Mouse (Mus musculus) forebrain, embryonic 15.5 days (tissue): ENCODE measurements around the gene Ctnnbl1. TPM values are rescaled to one million over a fixed set of nuclear protein-coding genes. Genes with fewer than 3 reads are reported as not detected.

Experiments used
- ATAC-seq: fragments of 200-750 bp; cut with Nextera tagmentation; replicated peaks from 2 replicates; pipeline ENCODE4 v1.8.0; 2017; ENCODE audit warnings: mild to moderate bottlenecking, moderate TSS enrichment, moderate library complexity
- H3K27ac ChIP-seq: fragments of 300-500 bp; sonication (generic); replicated peaks from 2 replicates; pipeline ENCODE4 v1.5.1; 2015; ENCODE audit warnings: mild to moderate bottlenecking, inconsistent platforms
- H3K27me3 ChIP-seq: fragments of 300-500 bp; sonication (generic); 2 replicates; pipeline ENCODE4 v1.6.1; 2015; ENCODE audit warnings: inconsistent platforms
- H3K36me3 ChIP-seq: fragments of 300-500 bp; sonication (generic); 2 replicates; pipeline ENCODE4 v1.6.1; 2015; ENCODE audit warnings: mild to moderate bottlenecking, inconsistent platforms
- H3K4me1 ChIP-seq: fragments of 300-500 bp; sonication (generic); 2 replicates; pipeline ENCODE4 v1.6.1; 2015; ENCODE audit warnings: inconsistent platforms
- H3K4me2 ChIP-seq: fragments of 300-500 bp; sonication (generic); replicated peaks from 2 replicates; pipeline ENCODE4 v1.6.1; 2015; ENCODE audit warnings: mild to moderate bottlenecking, inconsistent platforms
- H3K4me3 ChIP-seq: fragments of 300-500 bp; sonication (generic); 2 replicates; pipeline ENCODE4 v1.5.1; 2015; ENCODE audit warnings: mild to moderate bottlenecking, inconsistent platforms
- H3K9ac ChIP-seq: fragments of 300-500 bp; sonication (generic); replicated peaks from 2 replicates; pipeline ENCODE4 v1.6.1; 2015; ENCODE audit warnings: mild to moderate bottlenecking, inconsistent platforms
- H3K9me3 ChIP-seq: fragments of 300-500 bp; sonication (generic); 2 replicates; pipeline ENCODE4 v1.6.1; 2016; ENCODE audit warnings: inconsistent platforms
- WGBS: fragments of 180-500 bp; shearing (Covaris S2); methylation state at CpG from one replicate; pipeline ENCODE4 v1.1.7; 2015; ENCODE audit warnings: mixed read lengths; 5-methylcytosine and 5-hydroxymethylcytosine counted together
- polyA plus RNA-seq: library from polyadenylated mRNA; unstranded; fragments of >200 nt; fragmentation: Nextera tagmentation; extraction: Ambion mirVana; gene quantifications from 2 replicates; pipeline ENCODE4 v1.2.1, GENCODE M21; 2015

The Ctnnbl1 gene
- polyA plus RNA-seq, 1 experiment from 2014 or later: 81.1 TPM

DNA sequence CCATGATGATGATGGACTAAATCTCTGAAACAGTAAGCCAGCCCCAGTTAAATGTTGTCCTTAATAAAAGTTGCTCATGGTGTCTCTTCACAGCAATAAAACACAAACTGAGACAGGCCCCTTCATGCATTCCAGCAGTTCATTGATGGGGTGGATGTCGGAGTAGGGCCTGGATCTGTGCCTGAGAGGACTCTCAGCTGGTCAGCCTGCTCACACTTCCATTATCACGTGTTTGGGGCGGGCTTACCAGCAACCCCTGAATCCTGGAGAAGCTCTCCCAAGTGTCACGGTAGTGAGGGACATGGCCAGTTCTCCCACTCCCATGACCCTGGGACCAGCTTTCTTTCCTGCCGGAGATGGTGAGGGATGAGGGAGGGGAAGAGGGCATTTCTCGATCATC is 24.5 kb upstream of the Ctnnbl1 start:
- Histone ChIP-seq H3K4me1 (peaks cover 20% of the 10 kb centered on the region), H3K27me3 (no peaks in the 10 kb centered on the region), H3K4me2 (no peak overlapping the region), H3K9ac (no peak overlapping the region), H3K9me3 (no peaks in the 10 kb centered on the region), H3K4me3 (no peak overlapping the region), H3K36me3 (no peaks in the 10 kb centered on the region), H3K27ac (no peak overlapping the region)
- ATAC-seq: no peak
- 86% methylated on average over 6 of the region's 6 CpGs for WGBS

DNA sequence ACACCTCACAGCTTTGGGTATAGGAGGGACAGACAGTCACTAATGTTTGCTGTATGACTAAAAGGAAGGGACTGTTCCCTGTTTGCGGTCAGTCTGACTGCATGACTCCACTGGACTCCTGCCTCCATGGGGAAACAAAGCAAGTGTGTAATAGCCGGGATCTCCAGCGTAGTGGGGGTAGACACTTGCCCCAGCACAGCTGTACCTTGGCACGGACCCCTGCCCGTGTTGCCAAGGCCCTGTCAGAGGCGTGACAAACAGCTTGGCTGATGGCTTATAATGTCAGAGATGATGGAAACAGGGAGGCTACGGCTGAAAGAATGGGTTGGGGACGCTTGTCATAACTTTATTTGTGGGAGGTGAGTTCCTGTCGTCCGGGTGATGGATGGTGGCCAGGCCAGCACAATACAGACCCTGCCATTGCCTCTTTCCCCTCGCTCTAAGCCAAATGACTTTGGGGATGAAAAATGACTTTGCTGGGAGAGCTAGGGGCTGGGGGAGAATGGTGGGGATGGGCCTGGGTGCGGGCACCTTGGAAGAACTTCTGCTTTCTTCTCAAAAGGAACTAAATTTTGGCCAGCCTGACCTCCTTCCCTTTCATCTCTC is 21.5 kb upstream of the Ctnnbl1 start:
- Histone ChIP-seq H3K9ac (no peak overlapping the region), H3K4me2 (no peak overlapping the region), H3K27ac (no peak overlapping the region), H3K27me3 (no peaks in the 10 kb centered on the region), H3K36me3 (no peaks in the 10 kb centered on the region), H3K4me3 (no peak overlapping the region), H3K4me1 (peaks cover 13% of the 10 kb centered on the region), H3K9me3 (no peaks in the 10 kb centered on the region)
- WGBS: 48% methylated on average over 12 of the region's 12 CpGs
- 0 out of 2 replicates have a peak, but pooled peaks have one; percentile 51 for ATAC-seq

DNA sequence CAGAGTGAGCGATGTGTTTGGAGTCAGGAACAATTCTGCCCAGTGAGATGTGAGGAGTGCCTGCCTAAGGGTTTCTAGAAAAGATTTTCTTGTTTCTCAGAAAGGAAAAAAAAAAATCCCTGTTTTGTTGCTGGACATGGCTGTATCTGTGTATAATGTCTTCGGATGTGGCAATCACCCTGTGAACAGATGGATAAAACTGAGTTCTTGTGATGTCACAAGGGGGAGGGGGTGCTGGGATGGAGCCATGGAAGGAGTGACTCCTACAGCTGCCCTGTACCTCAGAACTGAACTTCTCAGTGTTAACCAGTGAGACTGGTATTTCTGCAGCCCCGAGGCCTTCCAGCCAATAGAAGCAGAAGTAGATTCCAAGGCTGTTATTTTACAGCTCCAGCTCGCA is 18.8 kb upstream of the Ctnnbl1 start:
- H3K4me3 ChIP-seq: no peak overlapping the region
- 45% methylated on average over 4 of the region's 4 CpGs for whole genome bisulfite sequencing
- H3K36me3 ChIP-seq: no peaks in the 10 kb centered on the region
- peaks cover 13% of the 10 kb centered on the region for H3K4me1 ChIP-seq
- H3K4me2 ChIP-seq: no peak overlapping the region
- no peak for ATAC-seq
- no peak overlapping the region for H3K9ac ChIP-seq
- no peak overlapping the region for H3K27ac ChIP-seq
- H3K9me3 ChIP-seq: no peaks in the 10 kb centered on the region
- no peaks in the 10 kb centered on the region for H3K27me3 ChIP-seq

DNA sequence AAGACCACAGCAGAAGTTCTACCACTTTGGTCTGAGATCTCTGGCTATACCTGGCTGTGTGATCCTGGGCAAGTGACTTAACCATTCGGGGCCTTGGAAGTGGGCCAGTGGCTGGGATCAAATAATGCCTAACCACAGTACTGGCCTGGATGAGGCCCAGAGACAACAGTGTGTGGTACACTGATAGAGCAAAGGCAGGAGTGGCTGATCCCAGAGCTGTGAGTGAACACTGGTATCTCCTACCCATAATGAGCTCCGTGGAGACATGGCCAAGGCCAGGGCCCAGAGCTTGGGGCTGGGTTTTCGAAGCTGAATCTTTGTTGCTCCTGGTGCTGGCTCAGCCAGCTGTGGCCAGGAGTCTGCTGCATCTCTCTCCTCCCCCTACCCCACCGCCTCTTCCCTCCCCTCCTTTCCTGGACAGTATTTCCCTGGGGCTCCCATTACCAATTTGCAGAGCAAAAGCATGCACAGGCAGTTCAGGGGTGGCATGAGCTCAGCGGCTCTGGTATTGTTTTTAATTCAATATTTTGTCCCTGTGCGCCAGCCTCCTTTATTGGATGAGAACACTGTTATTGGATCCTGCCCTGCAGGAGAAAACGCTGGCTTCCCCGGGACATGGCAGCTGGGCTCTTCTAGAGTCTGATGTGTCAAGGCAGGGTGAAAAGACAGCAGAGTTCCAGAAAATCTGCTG is 13.2 kb upstream of the Ctnnbl1 start:
- Histone ChIP-seq H3K4me1 (peaks cover 10% of the 10 kb centered on the region), H3K9ac (0 out of 2 replicates have a peak overlapping the region, but pooled peaks have one; percentile 13), H3K27ac (peak overlapping the region; percentile 46), H3K4me2 (no peak overlapping the region), H3K27me3 (no peaks in the 10 kb centered on the region), H3K36me3 (no peaks in the 10 kb centered on the region), H3K4me3 (no peak overlapping the region), H3K9me3 (no peaks in the 10 kb centered on the region)
- no peak; the same call in 1 of the 2 replicates for ATAC-seq
- 45% methylated on average over 8 of the region's 8 CpGs for WGBS

DNA sequence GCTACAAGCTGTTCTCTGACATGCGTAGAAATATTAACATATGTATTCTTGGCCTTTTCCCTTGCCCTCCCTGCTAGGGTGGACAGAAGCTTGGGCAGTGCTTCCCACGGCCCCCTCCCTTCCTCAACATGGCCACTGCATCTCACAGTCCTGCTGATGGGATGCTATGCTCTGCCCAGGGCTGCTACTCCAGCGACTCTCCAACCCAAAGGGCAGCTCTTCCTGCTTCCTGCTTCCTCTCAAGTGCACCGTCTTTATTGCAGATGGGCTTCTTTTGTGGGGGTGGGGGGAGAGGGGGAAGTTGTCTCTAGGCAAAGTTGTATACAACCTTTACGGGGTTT is 12.7 kb upstream of the Ctnnbl1 start:
- H3K27ac ChIP-seq: no peak overlapping the region
- ATAC-seq: no peak
- no peaks in the 10 kb centered on the region for H3K9me3 ChIP-seq
- peaks cover 10% of the 10 kb centered on the region for H3K4me1 ChIP-seq
- no peaks in the 10 kb centered on the region for H3K36me3 ChIP-seq
- H3K4me3 ChIP-seq: no peak overlapping the region
- 55% methylated on average over 5 of the region's 5 CpGs for WGBS
- H3K4me2 ChIP-seq: no peak overlapping the region
- H3K9ac ChIP-seq: no peak overlapping the region
- H3K27me3 ChIP-seq: no peaks in the 10 kb centered on the region

DNA sequence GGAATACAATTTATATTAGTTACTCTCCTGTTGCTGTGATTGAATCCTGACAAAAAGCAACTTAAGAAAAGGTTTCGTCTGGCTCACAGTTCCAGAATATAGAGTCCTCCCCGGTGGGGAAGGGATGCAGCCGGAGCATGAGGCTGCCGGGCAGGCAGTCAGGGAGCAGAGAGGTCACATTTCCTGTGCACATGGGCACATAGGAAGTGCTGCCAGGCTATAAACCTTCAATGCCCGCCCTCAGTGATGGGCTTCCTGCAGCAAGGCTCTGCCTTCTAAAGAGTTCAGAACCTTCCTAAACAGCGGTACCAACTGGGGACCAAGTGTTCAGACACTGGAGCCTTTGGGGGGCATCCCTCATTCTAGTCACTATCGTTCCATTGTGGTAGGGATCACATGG is 7.4 kb downstream of the Ctnnbl1 start:
- H3K27ac ChIP-seq: no peak overlapping the region
- no peak for ATAC-seq
- H3K9ac ChIP-seq: no peak overlapping the region
- H3K4me1 ChIP-seq: no peaks in the 10 kb centered on the region
- H3K4me2 ChIP-seq: no peak overlapping the region
- no peaks in the 10 kb centered on the region for H3K36me3 ChIP-seq
- no peak overlapping the region for H3K4me3 ChIP-seq
- H3K9me3 ChIP-seq: no peaks in the 10 kb centered on the region
- H3K27me3 ChIP-seq: no peaks in the 10 kb centered on the region
- WGBS: 88% methylated on average over 7 of the region's 7 CpGs

DNA sequence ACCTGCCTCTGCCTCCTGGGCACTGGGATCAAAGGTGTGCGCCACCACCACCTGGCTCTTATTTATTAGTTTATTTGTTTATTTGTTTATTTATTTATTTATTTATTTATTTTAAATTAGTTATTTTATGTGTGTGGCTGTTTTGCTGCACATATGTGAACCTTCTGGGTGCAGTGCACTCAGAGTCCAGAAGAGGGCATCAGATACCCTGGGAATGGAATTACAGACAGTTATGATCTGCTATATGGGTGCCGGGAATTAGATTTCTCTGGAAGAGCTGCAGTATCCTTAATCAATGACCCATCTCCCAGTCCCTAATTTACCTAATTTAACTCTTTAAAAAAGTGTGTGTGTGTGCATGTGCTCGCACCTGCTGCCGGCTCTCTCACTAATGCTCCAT is 8.5 kb downstream of the Ctnnbl1 start:
- Histone ChIP-seq H3K27ac (no peak overlapping the region), H3K4me2 (no peak overlapping the region), H3K36me3 (no peaks in the 10 kb centered on the region), H3K27me3 (no peaks in the 10 kb centered on the region), H3K9ac (no peak overlapping the region), H3K9me3 (no peaks in the 10 kb centered on the region), H3K4me1 (peaks cover 11% of the 10 kb centered on the region), H3K4me3 (no peak overlapping the region)
- over 99% methylated on average over 4 of the region's 4 CpGs for WGBS
- ATAC-seq: no peak

DNA sequence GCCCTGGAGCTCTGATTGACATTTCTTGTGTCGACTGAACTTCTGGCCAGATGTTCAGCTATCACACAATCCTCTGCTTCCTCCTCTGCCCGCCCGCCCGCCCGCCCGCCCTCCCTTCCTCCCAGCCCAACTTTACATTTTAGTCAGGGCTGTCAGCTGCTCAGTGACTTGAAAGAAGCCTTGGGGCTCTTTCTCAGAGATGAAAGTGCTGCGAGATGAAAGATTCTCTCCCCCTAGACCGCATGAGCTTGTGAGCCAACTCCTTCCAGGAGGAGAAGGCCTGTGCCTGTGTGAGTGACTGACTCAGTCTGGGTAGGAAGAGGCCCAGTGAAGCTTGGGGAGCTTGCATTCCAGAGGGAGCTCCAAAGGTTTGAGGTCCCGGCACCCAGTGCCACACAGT is 9.4 kb downstream of the Ctnnbl1 start:
- 78% methylated on average over 9 of the region's 9 CpGs for WGBS
- no peak overlapping the region for H3K27ac ChIP-seq
- no peak overlapping the region for H3K4me3 ChIP-seq

DNA sequence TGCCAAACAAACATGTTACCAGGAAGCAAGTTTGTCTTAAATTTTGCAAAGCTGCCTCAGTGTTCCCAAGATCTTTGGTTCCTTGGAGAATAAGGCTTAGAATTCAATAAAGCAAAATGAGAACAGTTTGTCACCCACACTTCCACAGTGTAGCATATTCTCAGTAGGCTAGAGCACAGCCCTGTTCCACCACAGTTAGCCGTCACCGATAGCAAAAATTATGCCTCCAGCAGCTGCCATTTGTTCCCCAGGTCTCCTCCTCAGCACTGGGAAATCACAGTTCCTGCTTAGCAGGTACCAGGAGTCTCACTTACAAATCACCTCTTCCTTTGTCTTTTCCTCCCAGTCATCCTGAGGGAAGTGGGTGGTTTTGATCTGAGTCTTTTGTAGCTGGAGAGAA is 10.8 kb downstream of the Ctnnbl1 start:
- no peaks in the 10 kb centered on the region for H3K36me3 ChIP-seq
- no peak for ATAC-seq
- peaks cover 34% of the 10 kb centered on the region for H3K4me1 ChIP-seq
- 79% methylated on average over 2 of the region's 2 CpGs for WGBS
- no peak overlapping the region for H3K4me2 ChIP-seq
- no peak overlapping the region for H3K27ac ChIP-seq
- no peak overlapping the region for H3K9ac ChIP-seq
- no peak overlapping the region for H3K4me3 ChIP-seq
- H3K9me3 ChIP-seq: no peaks in the 10 kb centered on the region
- no peaks in the 10 kb centered on the region for H3K27me3 ChIP-seq

More for the DNA sequence above, 9.4 kb downstream of the Ctnnbl1 start:
- Histone ChIP-seq H3K27me3 (no peaks in the 10 kb centered on the region), H3K36me3 (no peaks in the 10 kb centered on the region), H3K9me3 (no peaks in the 10 kb centered on the region), H3K4me2 (no peak overlapping the region), H3K4me1 (peaks cover 19% of the 10 kb centered on the region), H3K9ac (no peak overlapping the region)
- ATAC-seq: no peak

DNA sequence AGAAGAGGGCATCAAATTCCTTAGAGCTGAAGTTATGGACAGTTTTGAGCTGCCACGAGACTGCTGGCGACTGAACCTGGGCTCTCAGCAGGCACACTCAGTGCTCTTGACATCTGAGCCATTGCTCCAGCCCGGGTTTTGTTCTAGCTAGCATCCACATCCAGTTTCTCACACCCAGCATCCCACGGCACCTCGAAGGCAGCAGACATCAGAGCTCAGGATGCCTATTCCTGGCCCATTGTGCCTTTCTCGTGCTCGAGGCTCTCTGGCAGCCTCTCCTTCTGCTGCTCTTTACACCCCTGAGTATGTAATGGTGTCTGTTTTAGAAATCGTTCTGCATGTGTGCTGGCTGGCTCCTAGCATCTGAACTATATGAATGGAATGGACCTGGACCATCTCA is 13.3 kb downstream of the Ctnnbl1 start:
- Histone ChIP-seq H3K9me3 (no peaks in the 10 kb centered on the region), H3K4me1 (peaks cover 57% of the 10 kb centered on the region), H3K4me3 (no peak overlapping the region), H3K9ac (no peak overlapping the region), H3K4me2 (no peak overlapping the region), H3K36me3 (no peaks in the 10 kb centered on the region), H3K27ac (peak overlapping the region; percentile 88), H3K27me3 (no peaks in the 10 kb centered on the region)
- 42% methylated on average over 8 of the region's 8 CpGs for WGBS
- ATAC-seq: no peak

DNA sequence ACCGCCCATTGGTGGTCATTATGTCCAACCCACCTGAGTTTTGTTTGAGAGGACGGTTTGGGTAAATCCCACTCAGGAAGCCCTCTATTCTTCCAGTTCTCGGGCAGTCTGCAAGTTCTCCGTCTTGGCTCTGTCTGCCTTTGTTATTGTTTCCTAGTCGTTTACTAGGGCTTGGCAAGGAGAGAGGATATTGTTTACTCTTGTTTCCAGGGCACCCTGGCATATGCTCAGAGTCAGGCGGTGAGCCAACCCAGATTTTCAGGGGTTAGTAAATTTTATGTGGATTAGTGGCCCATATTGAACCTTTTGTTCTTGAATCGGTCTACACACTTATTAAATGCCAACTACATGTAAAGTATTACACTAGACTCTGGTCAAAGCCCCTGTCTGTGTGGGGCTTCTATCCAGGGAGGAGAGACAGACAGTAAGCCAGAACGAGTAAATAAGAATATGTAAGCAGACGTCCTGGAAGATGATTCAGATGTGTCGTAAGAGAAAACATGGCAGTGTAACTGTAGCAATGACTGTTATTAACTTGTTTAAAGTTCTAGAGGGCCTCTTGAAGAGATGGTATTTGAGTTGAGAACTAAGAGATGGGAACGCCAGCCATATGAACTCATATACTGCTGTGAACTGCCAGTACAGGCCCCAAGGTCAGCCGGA is 13.9 kb downstream of the Ctnnbl1 start:
- no peaks in the 10 kb centered on the region for H3K27me3 ChIP-seq
- H3K27ac ChIP-seq: peak overlapping the region; percentile 88
- peak overlapping the region; percentile 31; the same call in 1 of the 2 replicates for H3K4me2 ChIP-seq
- ATAC-seq: peak; percentile 33; the same call in 1 of the 2 replicates
- 0 out of 2 replicates have a peak overlapping the region, but pooled peaks have one; percentile 3 for H3K9ac ChIP-seq
- no peaks in the 10 kb centered on the region for H3K36me3 ChIP-seq
- H3K4me3 ChIP-seq: no peak overlapping the region
- WGBS: 33% methylated on average over 12 of the region's 12 CpGs
- H3K9me3 ChIP-seq: no peaks in the 10 kb centered on the region
- peaks cover 57% of the 10 kb centered on the region for H3K4me1 ChIP-seq

DNA sequence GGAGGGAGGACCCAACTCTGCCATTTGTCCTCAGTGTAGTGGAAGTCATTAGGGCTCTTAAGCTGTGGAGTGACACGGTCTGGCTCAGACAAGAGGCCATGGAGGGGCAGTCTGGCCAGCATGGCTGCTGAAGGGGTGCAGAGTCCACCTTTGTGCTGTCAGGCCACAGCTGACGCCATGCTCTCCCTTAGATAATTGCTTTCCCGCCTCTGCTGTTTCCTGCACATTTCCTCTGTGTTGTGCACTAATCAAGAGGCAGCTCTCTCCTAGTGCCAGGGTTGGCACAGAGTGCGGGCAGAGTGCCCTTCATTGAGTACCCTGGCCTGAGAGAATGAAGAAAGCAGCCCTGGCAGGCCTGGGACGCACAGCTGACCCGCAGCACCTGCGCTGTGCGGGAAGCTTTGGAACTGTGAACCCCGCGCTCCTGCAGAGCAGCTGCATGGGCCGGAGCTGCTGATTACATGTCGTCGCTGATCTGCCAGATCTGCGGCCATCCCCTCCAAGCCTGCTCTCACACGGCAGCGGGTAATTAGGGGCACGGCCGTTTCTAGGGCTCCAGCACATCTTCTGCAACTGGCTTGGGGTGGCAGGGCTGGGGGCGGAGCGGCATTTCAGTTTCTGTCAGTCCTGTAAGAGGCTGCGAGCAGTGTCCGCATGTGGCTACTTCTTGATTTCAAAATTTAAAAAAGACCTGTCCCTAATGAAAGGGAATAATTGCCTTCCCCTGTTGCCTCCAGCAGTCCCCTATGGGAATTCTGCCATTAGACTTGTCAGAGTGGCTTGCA is 14.6 kb downstream of the Ctnnbl1 start:
- no peak overlapping the region for H3K4me3 ChIP-seq
- peak overlapping the region; percentile 31 for H3K4me2 ChIP-seq
- H3K27me3 ChIP-seq: no peaks in the 10 kb centered on the region
- 8% methylated on average over 22 of the region's 22 CpGs for WGBS
- peaks cover 57% of the 10 kb centered on the region for H3K4me1 ChIP-seq
- peak overlapping the region; percentile 88 for H3K27ac ChIP-seq
- H3K36me3 ChIP-seq: no peaks in the 10 kb centered on the region
- peak overlapping the region; percentile 3; the same call in 1 of the 2 replicates for H3K9ac ChIP-seq
- no peaks in the 10 kb centered on the region for H3K9me3 ChIP-seq
- peak; percentile 91 for ATAC-seq
